Mouse (Mus musculus): ENCODE measurements around the gene Spint4.

GRCm38 (mm10) chr2:164733259-164733658 is 35.0 kb downstream of the Spint4 start:
- TF ChIP-seq CTCF (IDR thresholded peaks at IDR 0.05; ENCODE audit: borderline replicate concordance, insufficient read depth, low read length), result no peak
- no peak for TF ChIP-seq POLR2A (IDR thresholded peaks at IDR 0.05; ENCODE audit: low read depth, low read length)

Measured in embryonic fibroblast, embryonic 13.5 days (primary cell).